Mouse (Mus musculus) heart, adult 2 months (tissue): ENCODE measurements at regions not wholly inside any gene's neighbourhood (a gene's known extent, or its start where the extent isn't known, plus 50 kb on each side); places are given as distances from the start of the nearest gene placed in this dataset.

Experiments used
- DNase-seq, 2 experiments: peaks; one replicate each; pipeline ENCODE4 v3.0.0; 2021
- H3K27ac ChIP-seq: fragments of 200-600 bp; 2 replicates; pipeline ENCODE4 v1.8.1; 2022
- H3K27me3 ChIP-seq: fragments of 200-500 bp; 2 replicates; pipeline ENCODE4 v1.6.1; 2012; ENCODE audit warnings: mild to moderate bottlenecking, low read length, inconsistent platforms, mixed read lengths; ENCODE audit not compliant: control insufficient read depth, insufficient read depth
- H3K36me3 ChIP-seq: fragments of 200-500 bp; 2 replicates; pipeline ENCODE4 v1.6.1; 2012; ENCODE audit warnings: low read length, inconsistent platforms; ENCODE audit not compliant: control insufficient read depth, insufficient read depth
- H3K4me1 ChIP-seq: fragments of 200-500 bp; 2 replicates; pipeline ENCODE4 v1.6.1; 2011; ENCODE audit warnings: low read length; ENCODE audit not compliant: control insufficient read depth, insufficient read depth
- H3K4me3 ChIP-seq: fragments of 200-600 bp; 2 replicates; pipeline ENCODE4 v1.8.1; 2022
- H3K79me2 ChIP-seq: fragments of 200-500 bp; replicated peaks from 2 replicates; pipeline ENCODE4 v1.6.1; 2012; ENCODE audit warnings: mild to moderate bottlenecking, inconsistent platforms, low read length, moderate library complexity, mixed read lengths; ENCODE audit not compliant: control insufficient read depth, insufficient read depth
- H3K9ac ChIP-seq: fragments of 200-500 bp; 2 replicates; pipeline ENCODE4 v1.6.1; 2012; ENCODE audit warnings: low read depth, mild to moderate bottlenecking, control low read depth, inconsistent platforms, low read length, mixed read lengths
- CTCF ChIP-seq: fragments of 200-600 bp; IDR thresholded peaks from 2 replicates; pipeline ENCODE4 v1.8.1; 2022; ENCODE audit warnings: antibody characterized with exemption, mild to moderate bottlenecking, moderate library complexity
- EP300 ChIP-seq: fragments of 200-500 bp; IDR thresholded peaks from 2 replicates; pipeline ENCODE4 v1.6.1; 2011; ENCODE audit warnings: low read depth, low read length, control low read depth; ENCODE audit not compliant: insufficient read depth
- POLR2A ChIP-seq: fragments of 200-500 bp; IDR thresholded peaks from 2 replicates; pipeline ENCODE4 v1.6.1; 2011; ENCODE audit warnings: mild to moderate bottlenecking, low read depth, low read length, control low read depth; ENCODE audit not compliant: insufficient read depth
- WGBS: fragments of 180-500 bp; shearing (Covaris S2); methylation state at CpG from one replicate; pipeline ENCODE4 v1.1.7; 2018; 5-methylcytosine and 5-hydroxymethylcytosine counted together
- intact Hi-C: fragments of 180-260 bp; cut with DNase I; formaldehyde crosslinking; loops from one replicate; pipeline ENCODE4 v1.15.1; 2025

DNA sequence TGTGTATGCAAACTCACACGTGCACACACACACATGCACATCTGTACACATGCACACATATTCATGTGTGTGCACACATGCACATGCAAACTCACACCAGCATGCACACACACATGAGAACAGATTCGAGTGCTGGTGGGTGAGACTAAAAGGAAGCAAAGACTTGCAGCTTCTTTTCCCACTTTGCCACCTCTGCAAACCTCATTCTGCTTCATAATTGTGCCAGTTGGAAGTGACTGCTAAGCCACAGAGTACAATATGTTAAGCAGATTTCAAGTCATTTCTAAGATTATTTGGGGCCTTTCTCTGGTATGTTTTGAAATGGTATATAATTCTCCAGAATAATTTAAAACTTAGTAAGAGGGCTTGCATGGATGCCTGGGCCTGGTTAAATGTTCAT, 157.4 kb downstream of the Ankrd50 start:
- DNase-seq: no peak
- 78% methylated on average over 2 of the region's 2 CpGs for WGBS
- Histone ChIP-seq H3K27ac (no peak overlapping the region), H3K4me3 (no peak overlapping the region), H3K4me1 (no peaks in the 10 kb centered on the region; the same call in 1 of the 2 replicates), H3K79me2 (no peaks in the 10 kb centered on the region), H3K36me3 (no peaks in the 10 kb centered on the region), H3K9ac (no peak overlapping the region), H3K27me3 (no peaks in the 10 kb centered on the region)
- no peak for TF ChIP-seq CTCF
- TF ChIP-seq POLR2A: no peak
- no peak for TF ChIP-seq EP300
- intact Hi-C loops: no loop called here

DNA sequence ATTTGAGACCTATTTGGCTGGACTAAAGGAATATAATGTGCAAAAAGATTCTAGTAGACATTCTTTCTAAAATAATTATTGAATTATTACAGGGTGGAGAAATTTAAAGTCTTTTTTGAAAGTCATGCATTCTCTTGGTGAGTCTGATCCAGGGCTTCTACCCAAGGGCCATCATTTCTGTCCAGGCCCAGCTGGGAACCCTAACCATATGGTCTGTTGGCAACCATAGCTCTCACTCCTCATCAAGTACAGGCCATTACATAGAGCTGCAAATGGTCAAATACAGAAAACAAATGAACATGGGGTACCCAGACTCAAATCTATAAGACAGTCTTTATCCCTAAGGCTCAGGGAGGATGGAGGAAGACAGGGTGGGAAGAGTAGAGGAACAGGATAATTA, 158.4 kb downstream of the Ankrd50 start:
- no peak overlapping the region for H3K4me3 ChIP-seq
- DNase-seq: no peak
- TF ChIP-seq CTCF: no peak
- TF ChIP-seq POLR2A: no peak
- no peak for TF ChIP-seq EP300
- no peaks in the 10 kb centered on the region for H3K79me2 ChIP-seq
- H3K4me1 ChIP-seq: no peaks in the 10 kb centered on the region; the same call in 1 of the 2 replicates
- intact Hi-C loops: no loop called here
- H3K9ac ChIP-seq: no peak overlapping the region
- H3K27ac ChIP-seq: no peak overlapping the region
- no peaks in the 10 kb centered on the region for H3K36me3 ChIP-seq
- no peaks in the 10 kb centered on the region for H3K27me3 ChIP-seq

DNA sequence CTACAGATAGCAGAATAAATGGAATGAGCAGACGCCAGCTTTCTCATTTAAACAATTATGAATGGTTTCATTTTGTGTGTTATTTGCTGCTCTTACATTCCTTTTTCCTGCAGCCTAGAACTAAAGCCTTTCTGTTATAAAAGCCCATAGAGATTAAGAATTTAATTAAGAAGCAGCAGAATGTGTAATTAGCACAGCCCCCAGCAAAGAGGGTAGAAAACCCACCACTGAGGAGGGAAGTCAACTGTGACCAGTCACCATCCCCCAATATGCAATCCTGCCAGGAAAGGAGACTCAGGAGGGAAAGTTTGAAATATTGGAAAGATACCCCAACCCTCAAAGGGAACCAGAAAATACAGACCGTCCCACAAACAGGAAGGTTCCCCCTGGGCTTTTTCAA, 160.0 kb downstream of the Ankrd50 start:
- H3K27ac ChIP-seq: no peak overlapping the region
- no peak overlapping the region for H3K4me3 ChIP-seq
- 81% methylated on average over 2 of the region's 2 CpGs for WGBS
- intact Hi-C loops: loop anchor here (5.0 kb wide), 1 partner anchor 1467 kb away; no protein-coding TSS in a partner anchor
- H3K4me1 ChIP-seq: no peaks in the 10 kb centered on the region; the same call in 1 of the 2 replicates
- no peaks in the 10 kb centered on the region for H3K27me3 ChIP-seq
- no peak for TF ChIP-seq POLR2A
- no peak for TF ChIP-seq CTCF
- no peak for TF ChIP-seq EP300
- no peaks in the 10 kb centered on the region for H3K36me3 ChIP-seq
- H3K79me2 ChIP-seq: no peaks in the 10 kb centered on the region
- H3K9ac ChIP-seq: no peak overlapping the region
- no peak for DNase-seq

DNA sequence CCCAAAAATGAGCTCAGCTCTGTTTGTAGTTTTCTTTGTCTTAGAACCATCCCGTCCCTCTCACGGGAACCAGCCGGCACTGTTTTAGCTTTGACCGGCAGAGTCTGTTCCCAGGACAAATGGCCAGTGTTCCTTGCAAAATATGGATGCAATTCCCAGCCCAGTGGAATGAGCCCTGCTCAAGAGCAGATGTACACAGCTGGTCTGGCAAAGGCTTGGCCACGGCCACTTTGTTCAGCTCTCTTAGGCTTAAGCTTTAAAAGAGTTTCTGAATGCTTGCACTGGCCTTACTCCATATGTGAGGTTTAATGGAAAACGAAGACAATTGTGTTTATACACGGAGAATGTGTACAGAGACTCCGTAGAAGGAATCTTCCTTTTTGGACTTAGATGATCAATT, 162.2 kb downstream of the Ankrd50 start:
- Histone ChIP-seq H3K9ac (no peak overlapping the region), H3K4me3 (no peak overlapping the region), H3K4me1 (no peaks in the 10 kb centered on the region; the same call in 1 of the 2 replicates), H3K79me2 (no peaks in the 10 kb centered on the region), H3K27ac (peak overlapping the region; percentile 9; the same call in 1 of the 2 replicates), H3K36me3 (no peaks in the 10 kb centered on the region), H3K27me3 (no peaks in the 10 kb centered on the region)
- WGBS: 64% methylated on average over 8 of the region's 8 CpGs
- DNase-seq: peak; percentile 72 to 82
- TF ChIP-seq CTCF: no peak
- TF ChIP-seq POLR2A: no peak
- peak; percentile 81 for TF ChIP-seq EP300
- intact Hi-C loops: loop anchor here (5.0 kb wide), 1 partner anchor 1465 kb away; no protein-coding TSS in a partner anchor

DNA sequence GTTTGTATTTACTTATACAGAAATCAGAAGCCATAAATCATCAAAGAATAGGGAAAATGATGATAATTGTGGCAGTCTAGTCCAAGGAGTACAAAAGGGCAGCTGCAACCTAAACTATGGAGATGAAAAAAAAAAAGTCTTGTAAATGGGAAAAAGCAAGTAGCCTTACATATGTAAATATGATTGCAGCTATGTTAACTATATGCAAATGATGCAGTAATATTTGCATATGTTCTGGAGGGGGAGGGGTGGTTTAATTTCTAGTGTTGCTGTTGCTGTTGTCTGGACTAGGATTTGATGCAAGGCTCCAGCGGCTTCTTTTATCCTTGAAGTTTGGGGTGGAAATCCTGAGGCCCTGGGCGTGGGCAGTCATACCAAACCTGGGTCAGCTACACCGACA, 163.0 kb downstream of the Ankrd50 start:
- Histone ChIP-seq H3K27me3 (no peaks in the 10 kb centered on the region), H3K36me3 (no peaks in the 10 kb centered on the region), H3K79me2 (no peaks in the 10 kb centered on the region), H3K4me1 (no peaks in the 10 kb centered on the region; the same call in 1 of the 2 replicates), H3K9ac (no peak overlapping the region), H3K27ac (peak overlapping the region; percentile 52), H3K4me3 (no peak overlapping the region)
- 81% methylated on average over 3 of the region's 3 CpGs for WGBS
- DNase-seq: no peak
- intact Hi-C loops: loop anchor here (5.0 kb wide), 1 partner anchor 1464 kb away; no protein-coding TSS in a partner anchor
- no peak for TF ChIP-seq CTCF
- no peak for TF ChIP-seq EP300

DNA sequence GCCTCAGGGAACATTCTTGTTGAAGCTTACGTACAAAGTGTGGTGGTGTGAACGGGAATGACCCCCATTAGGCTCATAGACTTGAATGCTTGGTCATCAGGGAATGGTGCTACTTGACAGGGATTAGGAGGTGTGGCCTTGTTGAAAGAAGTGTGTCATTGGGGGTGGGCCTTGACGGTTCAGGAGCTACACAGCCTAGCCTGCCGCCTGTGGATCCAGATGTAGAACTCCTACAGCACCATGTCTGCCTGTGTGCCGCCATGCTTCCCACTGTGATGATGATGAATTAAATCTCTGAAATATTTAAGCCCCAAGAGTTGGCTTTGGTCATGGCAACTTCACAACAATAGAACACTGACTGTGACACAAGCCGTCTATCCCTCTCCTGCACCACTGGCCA, 163.6 kb downstream of the Ankrd50 start:
- intact Hi-C loops: loop anchor here (5.0 kb wide), 1 partner anchor 1464 kb away; no protein-coding TSS in a partner anchor
- WGBS: 97% methylated on average over 6 of the region's 6 CpGs
- no peak for DNase-seq
- Histone ChIP-seq H3K4me3 (no peak overlapping the region), H3K27ac (no peak overlapping the region), H3K27me3 (no peaks in the 10 kb centered on the region), H3K4me1 (peaks cover 3% of the 10 kb centered on the region), H3K79me2 (no peaks in the 10 kb centered on the region), H3K36me3 (peaks cover 1% of the 10 kb centered on the region; the same call in 1 of the 2 replicates), H3K9ac (no peak overlapping the region)
- no peak for TF ChIP-seq EP300
- no peak for TF ChIP-seq CTCF
- TF ChIP-seq POLR2A: no peak
